Comparison of ENCODE assay signal across 36 mouse cellular contexts in genomic region chr1:83362168-83362567, GRCm38 (mm10). TPM values are rescaled to one million over a fixed set of nuclear protein-coding genes. Genes with fewer than 3 reads are reported as not detected.
DNase-seq lines count a peak whose midpoint lies in the region; ATAC-seq and TF ChIP-seq lines count a peak whose summit lies in the region.
"Had no signal": no experiment of that assay in that cellular context is flagged by ENCODE, and none has a peak within 500 bp of the region (broad histone marks: within the 10 kb centered on the region; RNA-seq: fewer than 3 reads in every experiment).

No protein-coding gene starts in this region.

- no peak overlapping the region for H3K9ac ChIP-seq in midbrain, embryonic 13.5 days (replicated peaks)
- H3K9ac ChIP-seq: embryonic facial prominence, embryonic 13.5 days; heart, embryonic 15.5 days; hindbrain, embryonic 12.5 days; intestine, embryonic 15.5 days; limb, embryonic 12.5 days; liver, embryonic 15.5 days; lung, embryonic 14.5 days; midbrain, embryonic 15.5 days; neural tube, embryonic 12.5 days had no signal

- H3K27ac ChIP-seq in cerebellum, adult 2 months (ENCODE audit: insufficient read depth, low read length) = no peak overlapping the region
- no peak overlapping the region for H3K27ac ChIP-seq in midbrain, embryonic 13.5 days
- H3K27ac ChIP-seq: embryonic facial prominence, embryonic 13.5 days; heart, embryonic 10.5 days; heart, embryonic 15.5 days; hindbrain, embryonic 12.5 days; hindbrain, postnatal 0 days; intestine, embryonic 15.5 days; kidney, postnatal 0 days; limb, embryonic 12.5 days; liver, embryonic 15.5 days; macrophage; midbrain, embryonic 15.5 days; neural tube, embryonic 12.5 days had no signal

- ATAC-seq in frontal cortex, adult (ENCODE audit: low TSS enrichment) = peak; percentile 95
- ATAC-seq in midbrain, embryonic 13.5 days = no peak
- ATAC-seq: activated CD4-positive, CD25-positive, alpha-beta regulatory T cell, adult 4 months; forebrain, embryonic 16.5 days; hindbrain, postnatal 0 days; intestine, embryonic 15.5 days; midbrain, embryonic 15.5 days had no signal

- WGBS in cerebellum, adult 2 months = 18% methylated on average over 6 of the region's 6 CpGs
- 81% methylated on average over 6 of the region's 6 CpGs for WGBS in midbrain, embryonic 13.5 days

- no peak for TF ChIP-seq CTCF in cerebellum, adult 2 months (IDR thresholded peaks at IDR 0.05; ENCODE audit: borderline replicate concordance, insufficient read depth, low read depth, low read length)

- no peaks in the 10 kb centered on the region for H3K27me3 ChIP-seq in cerebellum, adult 2 months (ENCODE audit: control insufficient read depth, insufficient read depth, low read length)
- no peaks in the 10 kb centered on the region for H3K27me3 ChIP-seq in midbrain, embryonic 13.5 days
- H3K27me3 ChIP-seq: embryonic facial prominence, embryonic 13.5 days; heart, embryonic 15.5 days; hindbrain, embryonic 12.5 days; intestine, embryonic 15.5 days; limb, embryonic 12.5 days; liver, embryonic 15.5 days; midbrain, embryonic 15.5 days; neural tube, embryonic 12.5 days had no signal

- DNase-seq in frontal cortex, postnatal 10 days (ENCODE audit: low spot score in 2 of 2) = no peak
- DNase-seq in brain, adult 2 months (ENCODE audit: low read depth, low spot score) = peak; percentile 83
- peak; percentile 60 to 74 for DNase-seq in cerebellum, adult 2 months
- peak; percentile 43 to 66 for DNase-seq in cerebellum, postnatal 14 days
- DNase-seq in MN1 (ENCODE audit: low spot score) = no peak
- DNase-seq in heart, adult 18-20 months = no peak
- DNase-seq: adrenal gland, adult 2 months; adrenal gland, postnatal 36 days; gastrocnemius, postnatal 14 days; heart, postnatal 36 days; kidney, adult 2 months; kidney, postnatal 4 days; lung, embryonic 14.5 days; right cerebral cortex, adult 18-20 months; spleen, adult 18-20 months; thymus, postnatal 25 days had no signal

- H3K9me3 ChIP-seq in midbrain, embryonic 13.5 days = no peaks in the 10 kb centered on the region
- H3K9me3 ChIP-seq: embryonic facial prominence, embryonic 13.5 days; heart, embryonic 10.5 days; heart, embryonic 15.5 days; hindbrain, embryonic 12.5 days; intestine, embryonic 15.5 days; limb, embryonic 12.5 days; liver, embryonic 15.5 days; midbrain, embryonic 15.5 days; neural tube, embryonic 12.5 days had no signal

- TF ChIP-seq POLR2A in cerebellum, adult 2 months (IDR thresholded peaks at IDR 0.05; ENCODE audit: borderline replicate concordance, insufficient read depth, low read length) = no peak

- peaks cover 18% of the 10 kb centered on the region; the same call in 1 of the 2 replicates for H3K4me1 ChIP-seq in cerebellum, adult 2 months (ENCODE audit: control insufficient read depth, insufficient read depth, low read length)
- H3K4me1 ChIP-seq in midbrain, embryonic 13.5 days (replicated peaks) = no peaks in the 10 kb centered on the region
- H3K4me1 ChIP-seq: embryonic facial prominence, embryonic 13.5 days; hindbrain, embryonic 12.5 days; intestine, embryonic 15.5 days; limb, embryonic 12.5 days; liver, embryonic 15.5 days; midbrain, embryonic 15.5 days; neural tube, embryonic 12.5 days had no signal

- no peaks in the 10 kb centered on the region for H3K36me3 ChIP-seq in midbrain, embryonic 13.5 days
- H3K36me3 ChIP-seq: embryonic facial prominence, embryonic 13.5 days; heart, embryonic 15.5 days; hindbrain, embryonic 12.5 days; intestine, embryonic 15.5 days; limb, embryonic 12.5 days; liver, embryonic 15.5 days; midbrain, embryonic 15.5 days; neural tube, embryonic 12.5 days had no signal

- H3K4me3 ChIP-seq in cerebellum, adult 2 months (replicated peaks; ENCODE audit: insufficient read depth, low read depth, low read length) = no peak overlapping the region
- H3K4me3 ChIP-seq in midbrain, embryonic 13.5 days (replicated peaks) = no peak overlapping the region
- H3K4me3 ChIP-seq: embryonic facial prominence, embryonic 13.5 days; heart, embryonic 10.5 days; heart, embryonic 15.5 days; hindbrain, embryonic 12.5 days; intestine, embryonic 15.5 days; limb, embryonic 12.5 days; liver, embryonic 15.5 days; midbrain, embryonic 15.5 days; neural tube, embryonic 12.5 days had no signal

- H3K4me2 ChIP-seq in midbrain, embryonic 13.5 days (replicated peaks) = no peak overlapping the region
- H3K4me2 ChIP-seq: embryonic facial prominence, embryonic 13.5 days; heart, embryonic 15.5 days; hindbrain, embryonic 12.5 days; intestine, embryonic 15.5 days; limb, embryonic 12.5 days; liver, embryonic 15.5 days; lung, embryonic 14.5 days; midbrain, embryonic 15.5 days; neural tube, embryonic 12.5 days had no signal

RNA-seq across cellular contexts. Expression of gene Sphkap, which starts 45.8 kb away (rescaled TPM):
- polyA plus RNA-seq in cerebellum, adult 2 months (2012; rRNA removed) = 177 and 217 TPM in 2 replicates
- polyA plus RNA-seq in midbrain, embryonic 13.5 days (2015; fragmentation: Nextera tagmentation; extraction: Ambion mirVana) = 3.0 and 4.2 TPM in 2 replicates
- 1 to 10 TPM in 1 of 2 experiments, under 1 TPM in 1; 0.47 to 1.0 TPM for total RNA-seq in heart, adult 18-20 months (2021)
- total RNA-seq: common myeloid progenitor, adult 5-6 weeks; granulocyte monocyte progenitor cell, adult 5-6 weeks; liver, adult 2 months; MEL had no signal
- polyA plus RNA-seq: activated CD4-positive, CD25-positive, alpha-beta regulatory T cell, adult 4 months; liver, adult 2 months; liver, embryonic 15.5 days; macrophage had no signal

Comparison
In these comparisons a context has a peak if more than half of its experiments do, and no peak if none do; other contexts are left out.
1. DNase-seq: peak in brain, adult 2 months (single experiment), cerebellum, adult 2 months (2 of 2) and cerebellum, postnatal 14 days (2 of 2); none in frontal cortex, postnatal 10 days (0 of 2), MN1 (single experiment) and heart, adult 18-20 months (0 of 2).
2. RNA of gene Sphkap, which starts 45.8 kb away (polyA plus RNA-seq): 177 to 217 TPM in cerebellum, adult 2 months; 3.0 to 4.2 TPM in midbrain, embryonic 13.5 days; every median in the first group is over 10 times any median in the second.